Mouse (Mus musculus): ENCODE measurements around the gene Akap13. TPM values are rescaled to one million over a fixed set of nuclear protein-coding genes. Genes with fewer than 3 reads are reported as not detected.

Akap13 gene
- polyA plus RNA-seq, 1 experiment: 13.2 TPM

DNA sequence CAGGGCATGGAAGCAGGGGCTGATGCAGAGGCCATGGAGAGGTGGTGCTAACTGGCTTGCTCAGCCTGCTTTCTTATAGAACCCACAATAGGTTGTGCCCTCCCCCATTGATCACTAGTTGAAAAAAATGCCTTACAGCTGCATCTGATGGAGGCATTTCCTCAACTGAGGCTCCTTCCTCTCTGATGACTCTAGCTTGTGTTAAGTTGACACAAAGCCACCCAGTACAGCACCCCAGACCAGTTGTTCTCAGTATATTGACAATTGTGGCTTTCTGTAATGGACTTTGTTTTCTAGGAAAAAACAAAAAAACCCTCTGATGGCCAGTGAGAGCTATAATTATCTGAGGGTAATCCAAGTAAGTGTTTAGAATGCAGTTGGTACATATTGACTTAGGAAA, 178.1 kb downstream of the Akap13 start:
- no peaks in the 10 kb centered on the region for H3K36me3 ChIP-seq (ENCODE audit: control insufficient read depth, insufficient read depth, low read length)
- no peak for DNase-seq
- H3K27me3 ChIP-seq (replicated peaks; ENCODE audit: control insufficient read depth, insufficient read depth, low read length): no peaks in the 10 kb centered on the region
- no peaks in the 10 kb centered on the region for H3K4me1 ChIP-seq (ENCODE audit: control insufficient read depth, insufficient read depth, low read length)
- H3K4me3 ChIP-seq (ENCODE audit: insufficient read depth, low read depth, low read length): no peak overlapping the region
- H3K27ac ChIP-seq (ENCODE audit: insufficient read depth, low read depth, low read length): no peak overlapping the region
- TF ChIP-seq POLR2A (IDR thresholded peaks at IDR 0.05; ENCODE audit: low read depth, low read length) (no peak), CTCF (conservative IDR thresholded peaks at IDR 0.05; ENCODE audit: insufficient read depth, insufficient read length, low read depth, low read length) (no peak)

DNA sequence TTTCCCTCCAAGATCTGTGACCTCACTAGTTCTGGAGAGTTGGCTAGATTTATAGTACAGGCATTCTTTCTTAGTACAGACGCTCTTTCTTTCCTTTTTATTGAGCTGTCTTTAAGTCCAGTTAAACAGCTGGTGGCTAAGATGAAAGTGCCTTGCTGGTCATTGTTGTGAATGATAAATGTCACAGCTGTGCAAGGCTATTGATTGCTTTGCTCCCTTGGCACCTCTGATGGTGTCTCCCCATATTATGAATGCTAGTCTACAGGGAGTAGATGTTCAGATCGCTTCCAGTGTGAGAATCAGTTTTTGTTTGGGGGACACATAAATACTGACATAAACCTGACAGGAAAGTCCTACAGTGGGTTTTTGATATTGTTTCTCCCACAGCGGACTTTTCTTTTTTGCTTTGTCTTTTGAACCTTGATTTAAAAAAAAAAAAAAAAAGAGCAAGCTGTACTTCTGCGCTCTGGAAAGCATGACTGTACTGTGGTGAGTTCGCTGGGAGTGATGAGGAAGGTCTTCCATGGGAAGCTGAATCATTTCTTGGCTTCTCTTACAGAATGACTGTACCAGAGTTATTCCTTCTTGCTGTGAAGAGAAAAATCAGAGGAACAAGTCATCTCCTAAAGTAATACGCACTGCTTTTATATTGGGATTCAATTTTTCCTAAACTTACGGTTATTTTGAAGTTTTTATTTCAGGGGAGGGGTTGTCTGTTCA, 178.6 kb downstream of the Akap13 start:
- TF ChIP-seq CTCF (conservative IDR thresholded peaks at IDR 0.05; ENCODE audit: insufficient read depth, insufficient read length, low read depth, low read length) (no peak), POLR2A (IDR thresholded peaks at IDR 0.05; ENCODE audit: low read depth, low read length) (no peak)
- H3K36me3 ChIP-seq (ENCODE audit: control insufficient read depth, insufficient read depth, low read length): no peaks in the 10 kb centered on the region
- H3K4me3 ChIP-seq (ENCODE audit: insufficient read depth, low read depth, low read length): no peak overlapping the region
- H3K27me3 ChIP-seq (replicated peaks; ENCODE audit: control insufficient read depth, insufficient read depth, low read length): no peaks in the 10 kb centered on the region
- no peak for DNase-seq
- WGBS: 75% methylated on average over 7 of the region's 7 CpGs
- no peaks in the 10 kb centered on the region for H3K4me1 ChIP-seq (ENCODE audit: control insufficient read depth, insufficient read depth, low read length)
- no peak overlapping the region; the same call in 1 of the 2 replicates for H3K27ac ChIP-seq (ENCODE audit: insufficient read depth, low read depth, low read length)

GRCm38 (mm10) chr7:75638769-75639168, 183.4 kb downstream of the Akap13 start:
- Histone ChIP-seq H3K27me3 (replicated peaks; ENCODE audit: control insufficient read depth, insufficient read depth, low read length) (no peaks in the 10 kb centered on the region), H3K36me3 (ENCODE audit: control insufficient read depth, insufficient read depth, low read length) (no peaks in the 10 kb centered on the region), H3K27ac (ENCODE audit: insufficient read depth, low read depth, low read length) (no peak overlapping the region), H3K4me1 (ENCODE audit: control insufficient read depth, insufficient read depth, low read length) (peaks cover 21% of the 10 kb centered on the region), H3K4me3 (ENCODE audit: insufficient read depth, low read depth, low read length) (no peak overlapping the region)
- no peak for DNase-seq
- TF ChIP-seq CTCF (conservative IDR thresholded peaks at IDR 0.05; ENCODE audit: insufficient read depth, insufficient read length, low read depth, low read length): no peak
- no peak for TF ChIP-seq POLR2A (IDR thresholded peaks at IDR 0.05; ENCODE audit: low read depth, low read length)
- 46% methylated on average over 3 of the region's 3 CpGs for WGBS

DNA sequence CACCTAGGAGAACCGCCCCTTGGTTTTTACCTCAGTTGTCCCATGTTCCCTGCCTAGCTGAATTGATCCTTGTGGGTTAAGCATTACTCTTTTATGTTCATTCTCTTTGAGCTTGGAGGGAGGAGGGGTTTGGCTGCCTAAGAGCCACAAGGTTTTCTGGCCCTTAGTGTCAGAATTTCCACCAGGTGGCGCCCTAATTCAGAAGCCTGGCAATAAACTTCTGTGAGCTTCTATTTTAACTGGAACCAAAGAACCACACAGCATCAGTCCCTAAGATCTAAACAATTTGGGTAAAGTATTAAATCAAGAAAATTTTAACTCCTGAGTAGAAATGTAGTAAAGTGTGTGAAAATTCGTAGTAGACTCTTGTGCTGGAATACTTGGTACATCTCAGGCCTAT, 184.2 kb downstream of the Akap13 start:
- 26% methylated on average over 3 of the region's 3 CpGs for WGBS
- no peaks in the 10 kb centered on the region for H3K36me3 ChIP-seq (ENCODE audit: control insufficient read depth, insufficient read depth, low read length)
- H3K4me1 ChIP-seq (ENCODE audit: control insufficient read depth, insufficient read depth, low read length): peaks cover 25% of the 10 kb centered on the region
- TF ChIP-seq CTCF (conservative IDR thresholded peaks at IDR 0.05; ENCODE audit: insufficient read depth, insufficient read length, low read depth, low read length): peak; percentile 64
- no peak for TF ChIP-seq POLR2A (IDR thresholded peaks at IDR 0.05; ENCODE audit: low read depth, low read length)
- DNase-seq: peak; percentile 85
- H3K27me3 ChIP-seq (replicated peaks; ENCODE audit: control insufficient read depth, insufficient read depth, low read length): no peaks in the 10 kb centered on the region
- no peak overlapping the region for H3K27ac ChIP-seq (ENCODE audit: insufficient read depth, low read depth, low read length)
- no peak overlapping the region for H3K4me3 ChIP-seq (ENCODE audit: insufficient read depth, low read depth, low read length)

DNA sequence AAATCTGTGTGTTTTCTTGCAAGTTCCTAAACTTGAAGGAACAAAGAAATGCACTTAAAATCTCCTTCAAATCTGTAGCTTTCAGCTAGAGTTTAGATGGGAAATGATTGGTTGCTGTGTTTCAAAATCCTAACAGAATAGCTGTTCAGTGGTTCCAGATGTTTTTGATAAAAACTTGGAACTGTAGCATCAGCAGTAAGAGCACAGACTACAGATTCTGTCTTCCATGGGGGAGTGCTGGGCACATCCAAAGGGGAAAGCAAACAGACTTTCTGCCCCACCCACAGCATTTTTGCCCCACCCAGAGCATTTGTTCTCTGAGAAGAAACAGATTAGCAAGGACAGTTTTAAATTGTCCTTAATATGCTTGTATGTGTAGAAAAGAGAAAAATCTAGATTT, 184.7 kb downstream of the Akap13 start:
- Histone ChIP-seq H3K4me3 (ENCODE audit: insufficient read depth, low read depth, low read length) (no peak overlapping the region), H3K27ac (ENCODE audit: insufficient read depth, low read depth, low read length) (no peak overlapping the region), H3K36me3 (ENCODE audit: control insufficient read depth, insufficient read depth, low read length) (no peaks in the 10 kb centered on the region), H3K4me1 (ENCODE audit: control insufficient read depth, insufficient read depth, low read length) (peaks cover 26% of the 10 kb centered on the region), H3K27me3 (replicated peaks; ENCODE audit: control insufficient read depth, insufficient read depth, low read length) (no peaks in the 10 kb centered on the region)
- no peak for DNase-seq
- TF ChIP-seq CTCF (conservative IDR thresholded peaks at IDR 0.05; ENCODE audit: insufficient read depth, insufficient read length, low read depth, low read length) (no peak), POLR2A (IDR thresholded peaks at IDR 0.05; ENCODE audit: low read depth, low read length) (no peak)

DNA sequence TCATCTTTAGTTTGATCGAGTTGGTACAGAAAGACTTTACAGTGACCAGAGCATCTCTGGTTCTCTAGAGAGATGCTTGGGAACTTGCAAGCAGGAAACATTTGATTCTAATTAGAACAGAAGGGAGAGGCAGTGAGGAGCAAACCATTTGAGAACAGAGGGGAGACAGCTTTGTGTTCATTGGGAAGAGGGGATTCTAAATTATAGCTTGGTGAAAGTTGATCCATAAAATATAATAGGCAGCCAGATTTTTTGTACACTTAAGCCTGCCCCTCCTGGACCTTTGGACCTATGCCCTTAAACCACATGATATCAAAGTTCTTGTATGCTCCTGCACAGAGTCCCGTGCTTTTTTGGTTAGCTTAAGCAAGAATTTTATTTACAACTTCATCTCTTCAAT, 185.3 kb downstream of the Akap13 start:
- H3K27ac ChIP-seq (ENCODE audit: insufficient read depth, low read depth, low read length): peak overlapping the region; percentile 62
- no peaks in the 10 kb centered on the region for H3K36me3 ChIP-seq (ENCODE audit: control insufficient read depth, insufficient read depth, low read length)
- no peak overlapping the region for H3K4me3 ChIP-seq (ENCODE audit: insufficient read depth, low read depth, low read length)
- H3K4me1 ChIP-seq (ENCODE audit: control insufficient read depth, insufficient read depth, low read length): peaks cover 27% of the 10 kb centered on the region
- TF ChIP-seq CTCF (conservative IDR thresholded peaks at IDR 0.05; ENCODE audit: insufficient read depth, insufficient read length, low read depth, low read length) (no peak), POLR2A (IDR thresholded peaks at IDR 0.05; ENCODE audit: low read depth, low read length) (no peak)
- peak; percentile 84 for DNase-seq
- WGBS: 40% methylated on average over 2 of the region's 2 CpGs
- H3K27me3 ChIP-seq (replicated peaks; ENCODE audit: control insufficient read depth, insufficient read depth, low read length): no peaks in the 10 kb centered on the region

DNA sequence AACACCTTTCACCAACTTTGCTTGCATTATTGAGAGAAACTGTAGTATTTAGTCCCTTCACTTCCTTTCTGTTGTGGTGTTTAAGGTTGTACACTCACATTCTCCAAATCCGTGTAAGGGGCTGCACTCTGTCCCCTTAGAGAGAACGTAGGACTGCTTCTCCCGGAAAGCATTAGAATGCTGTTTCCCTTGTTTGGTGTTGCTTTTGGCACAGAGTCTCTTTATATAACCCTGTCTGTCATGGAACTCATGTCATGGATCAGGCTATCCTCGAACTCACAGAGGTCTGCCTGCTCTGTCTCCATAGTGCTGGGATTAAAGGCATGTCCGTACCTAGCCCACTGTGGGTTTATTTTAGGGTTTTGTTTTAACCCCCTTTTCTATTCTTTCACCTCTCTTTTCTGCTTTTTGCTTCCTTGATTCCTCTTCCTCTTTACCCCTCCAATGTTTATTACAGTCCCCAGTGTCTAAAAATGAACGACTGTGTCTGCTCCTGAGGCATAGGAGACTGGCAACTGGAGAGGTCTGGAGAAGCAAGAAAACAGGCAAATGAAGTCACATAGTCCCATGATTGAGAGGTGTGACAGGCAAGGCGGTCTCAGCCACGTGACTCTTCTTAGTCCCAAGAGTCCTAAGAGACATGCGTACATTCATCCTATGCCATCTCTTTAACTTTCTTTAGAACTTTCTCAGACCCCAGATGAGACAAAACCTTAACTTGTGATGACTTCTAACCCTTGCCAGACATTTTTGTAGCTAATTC, 186.3 kb downstream of the Akap13 start:
- TF ChIP-seq CTCF (conservative IDR thresholded peaks at IDR 0.05; ENCODE audit: insufficient read depth, insufficient read length, low read depth, low read length): no peak
- no peak for TF ChIP-seq POLR2A (IDR thresholded peaks at IDR 0.05; ENCODE audit: low read depth, low read length)
- no peaks in the 10 kb centered on the region for H3K36me3 ChIP-seq (ENCODE audit: control insufficient read depth, insufficient read depth, low read length)
- 51% methylated on average over 9 of the region's 9 CpGs for WGBS
- H3K4me1 ChIP-seq (ENCODE audit: control insufficient read depth, insufficient read depth, low read length): peaks cover 27% of the 10 kb centered on the region
- H3K27ac ChIP-seq (ENCODE audit: insufficient read depth, low read depth, low read length): peak overlapping the region; percentile 62
- DNase-seq: no peak
- H3K27me3 ChIP-seq (replicated peaks; ENCODE audit: control insufficient read depth, insufficient read depth, low read length): no peaks in the 10 kb centered on the region
- H3K4me3 ChIP-seq (ENCODE audit: insufficient read depth, low read depth, low read length): no peak overlapping the region
